Mouse (Mus musculus): ENCODE data around the gene Spag9. TPM values are rescaled to one million over a fixed set of nuclear protein-coding genes. Genes with fewer than 3 reads are reported as not detected.
A peak's percentile ranks its signal among the peaks of the same experiment; 100 is the strongest.

Gene Spag9
- polyA plus RNA-seq, 1 experiment from 2014 or later, result 19.6 TPM

GRCm38 (mm10) chr11:94165745-94166144, 169.9 kb downstream of the Spag9 start:
- Histone ChIP-seq H3K4me2 (no peak overlapping the region), H3K4me3 (no peak overlapping the region), H3K4me1 (peaks cover 11% of the 10 kb centered on the region), H3K27me3 (replicated peaks) (peaks cover 22% of the 10 kb centered on the region), H3K27ac (no peak overlapping the region), H3K9ac (no peak overlapping the region), H3K36me3 (no peaks in the 10 kb centered on the region), H3K9me3 (replicated peaks) (no peaks in the 10 kb centered on the region)
- 61% methylated on average over 4 of the region's 4 CpGs for WGBS (ENCODE audit: insufficient replicate concordance)
- no peak for ATAC-seq

DNA sequence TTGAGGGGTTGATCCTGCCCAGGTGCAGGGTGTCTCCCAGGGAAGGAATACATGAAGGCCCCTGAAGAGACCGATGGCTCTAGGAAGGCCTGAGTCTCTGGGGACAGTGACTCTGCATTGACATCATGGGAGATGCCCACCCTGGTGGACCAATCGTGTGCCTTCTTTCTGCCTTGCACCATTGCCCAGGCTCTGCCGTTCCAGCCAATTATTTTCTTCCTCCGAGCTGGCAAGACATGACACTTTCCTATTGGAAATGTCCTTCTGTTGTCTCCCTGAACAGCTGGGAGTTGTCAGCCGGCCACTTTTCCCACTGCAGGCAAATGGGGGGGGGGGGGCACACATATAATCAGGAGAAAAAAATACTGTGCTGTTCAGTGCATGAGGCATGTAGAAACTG, 172.3 kb downstream of the Spag9 start:
- H3K4me1 ChIP-seq, result peaks cover 12% of the 10 kb centered on the region
- H3K9me3 ChIP-seq (replicated peaks), result no peaks in the 10 kb centered on the region
- H3K27me3 ChIP-seq (replicated peaks), result peaks cover 26% of the 10 kb centered on the region
- no peaks in the 10 kb centered on the region for H3K36me3 ChIP-seq
- WGBS (ENCODE audit: insufficient replicate concordance), result 58% methylated on average over 5 of the region's 5 CpGs
- no peak for ATAC-seq
- H3K4me3 ChIP-seq, result no peak overlapping the region
- no peak overlapping the region for H3K27ac ChIP-seq
- no peak overlapping the region for H3K9ac ChIP-seq
- H3K4me2 ChIP-seq, result no peak overlapping the region

GRCm38 (mm10) chr11:94169596-94169995, 173.7 kb downstream of the Spag9 start:
- ATAC-seq, result no peak
- Histone ChIP-seq H3K9me3 (replicated peaks) (no peaks in the 10 kb centered on the region), H3K9ac (no peak overlapping the region), H3K36me3 (no peaks in the 10 kb centered on the region), H3K4me2 (no peak overlapping the region), H3K27ac (no peak overlapping the region), H3K27me3 (replicated peaks) (peaks cover 26% of the 10 kb centered on the region), H3K4me3 (no peak overlapping the region), H3K4me1 (peaks cover 24% of the 10 kb centered on the region)
- WGBS (ENCODE audit: insufficient replicate concordance), result 50% methylated on average over 5 of the region's 5 CpGs

- no peak for ATAC-seq
- Histone ChIP-seq H3K9me3 (replicated peaks) (no peaks in the 10 kb centered on the region), H3K4me2 (no peak overlapping the region), H3K27ac (no peak overlapping the region), H3K4me1 (peaks cover 36% of the 10 kb centered on the region), H3K9ac (no peak overlapping the region), H3K36me3 (no peaks in the 10 kb centered on the region), H3K27me3 (replicated peaks) (peaks cover 21% of the 10 kb centered on the region), H3K4me3 (no peak overlapping the region)
- 51% methylated on average over 5 of the region's 5 CpGs for WGBS (ENCODE audit: insufficient replicate concordance)
Observed at GRCm38 (mm10) chr11:94171691-94172090, 175.8 kb downstream of the Spag9 start.

DNA sequence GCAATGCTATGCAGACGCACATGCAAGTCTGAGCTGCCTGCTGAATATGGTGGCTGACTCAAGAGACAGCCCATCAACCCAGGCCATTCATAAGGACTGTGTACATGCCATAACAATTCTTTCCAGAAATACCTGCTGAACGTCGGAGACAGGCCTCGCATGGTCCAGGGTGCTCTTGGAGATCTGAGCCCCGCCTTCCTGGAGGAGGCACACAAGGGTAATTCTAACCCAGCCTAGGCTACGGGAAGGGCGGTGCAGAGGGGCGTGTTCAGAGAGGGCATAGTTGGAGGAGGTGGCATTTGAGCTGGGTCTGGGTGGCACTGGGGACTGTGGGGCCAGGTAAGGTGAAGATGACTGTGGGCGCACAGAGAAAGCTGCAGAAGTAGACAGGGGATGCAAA, 176.3 kb downstream of the Spag9 start:
- WGBS (ENCODE audit: insufficient replicate concordance), result 62% methylated on average over 9 of the region's 9 CpGs
- H3K27ac ChIP-seq, result no peak overlapping the region
- H3K4me1 ChIP-seq, result peaks cover 36% of the 10 kb centered on the region
- H3K27me3 ChIP-seq (replicated peaks), result peaks cover 16% of the 10 kb centered on the region
- H3K36me3 ChIP-seq, result no peaks in the 10 kb centered on the region
- no peak; the same call in 1 of the 2 replicates for ATAC-seq
- no peak overlapping the region for H3K4me3 ChIP-seq
- no peaks in the 10 kb centered on the region for H3K9me3 ChIP-seq (replicated peaks)
- H3K4me2 ChIP-seq, result no peak overlapping the region
- H3K9ac ChIP-seq, result no peak overlapping the region

- no peak overlapping the region for H3K4me3 ChIP-seq
- WGBS (ENCODE audit: insufficient replicate concordance), result 13% methylated on average over 4 of the region's 4 CpGs
- peak; percentile 62; the same call in 1 of the 2 replicates for ATAC-seq
- H3K27ac ChIP-seq, result peak overlapping the region; percentile 28; the same call in 1 of the 2 replicates
- peaks cover 26% of the 10 kb centered on the region for H3K27me3 ChIP-seq (replicated peaks)
- no peak overlapping the region for H3K9ac ChIP-seq
- no peak overlapping the region for H3K4me2 ChIP-seq
- H3K9me3 ChIP-seq (replicated peaks), result no peaks in the 10 kb centered on the region
- peaks cover 36% of the 10 kb centered on the region for H3K4me1 ChIP-seq
- H3K36me3 ChIP-seq, result no peaks in the 10 kb centered on the region
Observed at GRCm38 (mm10) chr11:94173726-94174146, 177.8 kb downstream of the Spag9 start.

DNA sequence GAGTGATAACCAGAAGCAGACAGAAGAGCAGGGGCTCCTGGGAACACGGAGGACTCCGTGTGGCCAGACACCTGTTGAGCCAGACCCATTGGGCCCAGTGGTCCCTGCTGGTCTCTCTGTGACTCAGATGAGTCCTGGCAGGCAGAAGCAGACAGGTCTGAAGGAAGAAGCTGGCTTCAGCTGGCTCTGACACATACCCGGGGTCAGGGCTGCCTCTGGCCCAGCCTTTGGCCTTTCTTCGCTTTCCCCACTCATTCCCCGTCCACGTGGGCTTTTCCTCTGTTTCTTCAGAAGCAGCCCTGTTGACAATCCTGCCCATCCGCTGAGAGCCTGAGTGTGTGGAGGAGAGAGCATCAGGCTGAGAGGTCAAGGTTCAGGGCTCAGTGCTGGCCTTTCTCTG, 179.4 kb downstream of the Spag9 start:
- Histone ChIP-seq H3K27me3 (replicated peaks) (peaks cover 22% of the 10 kb centered on the region), H3K9me3 (replicated peaks) (no peaks in the 10 kb centered on the region), H3K27ac (no peak overlapping the region), H3K4me3 (no peak overlapping the region), H3K4me1 (peaks cover 40% of the 10 kb centered on the region), H3K9ac (no peak overlapping the region), H3K36me3 (no peaks in the 10 kb centered on the region), H3K4me2 (no peak overlapping the region)
- no peak for ATAC-seq
- WGBS (ENCODE audit: insufficient replicate concordance), result 56% methylated on average over 7 of the region's 7 CpGs

Other genes starting within 250 kb of the Spag9 start
- 38.6 and 38.9 TPM in 2 replicates for gene Utp18, start 110.3 kb upstream of the Spag9 start, polyA plus RNA-seq (2016; fragmentation: Nextera tagmentation; extraction: Ambion mirVana)
- 12.8 and 14.3 TPM in 2 replicates for gene Mbtd1, start 110.2 kb upstream of the Spag9 start, polyA plus RNA-seq (2016; fragmentation: Nextera tagmentation; extraction: Ambion mirVana)
- 76.4 and 76.8 TPM in 2 replicates for gene Nme2, start 39.8 kb upstream of the Spag9 start, polyA plus RNA-seq (2016; fragmentation: Nextera tagmentation; extraction: Ambion mirVana)
- gene Gm20390, start 27.8 kb upstream of the Spag9 start, polyA plus RNA-seq (2016; fragmentation: Nextera tagmentation; extraction: Ambion mirVana), result 264 and 272 TPM in 2 replicates
- gene Nme1, start 27.6 kb upstream of the Spag9 start, polyA plus RNA-seq (2016; fragmentation: Nextera tagmentation; extraction: Ambion mirVana), result 195 and 224 TPM in 2 replicates
- gene Tob1, start 215.4 kb downstream of the Spag9 start, polyA plus RNA-seq (2016; fragmentation: Nextera tagmentation; extraction: Ambion mirVana), result 13.6 and 13.8 TPM in 2 replicates
- 0.31 and 0.44 TPM in 2 replicates for gene Wfikkn2, start 249.9 kb downstream of the Spag9 start, polyA plus RNA-seq (2016; fragmentation: Nextera tagmentation; extraction: Ambion mirVana)